Mouse (Mus musculus): ENCODE data around the gene Synpo2.

GRCm38 (mm10) chr3:123141069-123141468 lies 94.9 kb downstream of the Synpo2 start:
- TF ChIP-seq FLI1 (IDR thresholded peaks at IDR 0.05; ENCODE audit: low read length) (no peak), GATA1 (IDR thresholded peaks at IDR 0.05; ENCODE audit: borderline replicate concordance, low read length) (no peak)
